Mouse (Mus musculus): ENCODE measurements at regions not wholly inside any gene's neighbourhood (a gene's known extent, or its start where the extent isn't known, plus 50 kb on each side); places are given as distances from the start of the nearest gene placed in this dataset.
"Not testable (repeated sequence)": the region's sequence is repeated elsewhere in the genome, so short reads cannot be mapped to it uniquely, and the experiment has no call there.

GRCm38 (mm10) chr4:4556126-4556525 is 237.0 kb downstream of the Impad1 start:
- no peak for DNase-seq (ENCODE audit: low read depth, low spot score)

GRCm38 (mm10) chr4:4550301-4550700 is 242.9 kb downstream of the Impad1 start:
- DNase-seq (ENCODE audit: low read depth, low spot score), result no peak

GRCm38 (mm10) chr4:4549893-4550292 is 243.3 kb downstream of the Impad1 start:
- no peak for DNase-seq (ENCODE audit: low read depth, low spot score)

- no peak for DNase-seq (ENCODE audit: low read depth, low spot score)
Observed at GRCm38 (mm10) chr4:4537172-4537753, 255.9 kb downstream of the Impad1 start.

- DNase-seq (ENCODE audit: low read depth, low spot score), result no peak
Observed at GRCm38 (mm10) chr4:4532196-4532595, 261.0 kb downstream of the Impad1 start.

GRCm38 (mm10) chr4:4528311-4528710 is 264.8 kb downstream of the Impad1 start:
- DNase-seq (ENCODE audit: low read depth, low spot score), result no peak

GRCm38 (mm10) chr4:4521757-4522156 is 271.4 kb downstream of the Impad1 start:
- no peak for DNase-seq (ENCODE audit: low read depth, low spot score)

GRCm38 (mm10) chr4:4518741-4519140 is 274.4 kb downstream of the Impad1 start:
- DNase-seq (ENCODE audit: low read depth, low spot score), result no peak

GRCm38 (mm10) chr4:4513351-4513750 is 279.8 kb downstream of the Impad1 start:
- DNase-seq (ENCODE audit: low read depth, low spot score), result no peak

- no peak for DNase-seq (ENCODE audit: low read depth, low spot score)
Observed at GRCm38 (mm10) chr4:4510180-4510920, 282.8 kb downstream of the Impad1 start.

GRCm38 (mm10) chr4:4509296-4509695 is 283.9 kb downstream of the Impad1 start:
- no peak for DNase-seq (ENCODE audit: low read depth, low spot score)

- no peak for DNase-seq (ENCODE audit: low read depth, low spot score)
Observed at GRCm38 (mm10) chr4:4497199-4497598, 296.0 kb downstream of the Impad1 start.

GRCm38 (mm10) chr4:4496181-4496580 is 297.0 kb downstream of the Impad1 start:
- no peak for DNase-seq (ENCODE audit: low read depth, low spot score)

GRCm38 (mm10) chr4:4465169-4465714 is 327.9 kb downstream of the Impad1 start:
- no peak for DNase-seq (ENCODE audit: low read depth, low spot score)

- no peak for DNase-seq (ENCODE audit: low read depth, low spot score)
Observed at GRCm38 (mm10) chr4:4464130-4464700, 328.9 kb downstream of the Impad1 start.

GRCm38 (mm10) chr4:4459258-4459657 is 333.9 kb downstream of the Impad1 start:
- DNase-seq (ENCODE audit: low read depth, low spot score), result peak; percentile 35

- no peak for DNase-seq (ENCODE audit: low read depth, low spot score)
Observed at GRCm38 (mm10) chr4:4450104-4450503, 343.1 kb downstream of the Impad1 start.

GRCm38 (mm10) chr4:4442650-4443049 is 350.5 kb downstream of the Impad1 start:
- DNase-seq (ENCODE audit: low read depth, low spot score), result no peak

- DNase-seq (ENCODE audit: low read depth, low spot score), result no peak
Observed at GRCm38 (mm10) chr4:4437559-4437958, 355.6 kb downstream of the Impad1 start.

GRCm38 (mm10) chr4:4424526-4424925 is 347.2 kb upstream of the Sdr16c6 start:
- not testable (repeated sequence) for DNase-seq (ENCODE audit: low read depth, low spot score)

- DNase-seq (ENCODE audit: low read depth, low spot score), result no peak
Observed at GRCm38 (mm10) chr4:4403812-4404211, 326.5 kb upstream of the Sdr16c6 start.

- DNase-seq (ENCODE audit: low read depth, low spot score), result no peak
Observed at GRCm38 (mm10) chr4:4397410-4397809, 320.1 kb upstream of the Sdr16c6 start.
